Mouse (Mus musculus) CD4-positive, CD25-positive, alpha-beta regulatory T cell, adult 2 months (primary cell): Measurements from ENCODE around the gene Olfr259.

ENCODE experiments used
- DNase-seq: peaks from one replicate; pipeline ENCODE4 v3.0.0-alpha.2; 2012; ENCODE audit warnings: low read depth, low spot score

Olfr259 gene

DNA sequence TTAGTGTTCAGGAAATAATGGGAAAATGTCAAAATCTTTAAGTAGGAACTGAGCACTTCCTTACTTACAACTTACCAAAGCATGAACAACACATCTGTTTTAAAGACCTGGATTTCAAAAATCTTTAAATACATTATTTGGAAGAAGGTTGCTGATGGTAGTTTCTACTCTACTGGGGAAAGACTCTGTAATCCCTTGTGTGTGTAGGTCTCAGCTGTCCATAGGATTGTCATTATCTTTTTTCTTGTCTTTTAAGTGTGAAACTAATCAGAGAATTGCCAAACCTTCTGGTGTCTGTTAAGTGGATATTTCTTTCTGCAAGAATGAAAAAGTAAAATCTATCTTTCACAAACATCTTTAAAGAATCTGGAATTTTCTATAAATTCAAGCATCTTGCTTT, at the start of gene Olfr259:
Olfr259 (minus strand) TSS at position 101 of the 400 bp plus-strand sequence.
- no peak for DNase-seq

DNA sequence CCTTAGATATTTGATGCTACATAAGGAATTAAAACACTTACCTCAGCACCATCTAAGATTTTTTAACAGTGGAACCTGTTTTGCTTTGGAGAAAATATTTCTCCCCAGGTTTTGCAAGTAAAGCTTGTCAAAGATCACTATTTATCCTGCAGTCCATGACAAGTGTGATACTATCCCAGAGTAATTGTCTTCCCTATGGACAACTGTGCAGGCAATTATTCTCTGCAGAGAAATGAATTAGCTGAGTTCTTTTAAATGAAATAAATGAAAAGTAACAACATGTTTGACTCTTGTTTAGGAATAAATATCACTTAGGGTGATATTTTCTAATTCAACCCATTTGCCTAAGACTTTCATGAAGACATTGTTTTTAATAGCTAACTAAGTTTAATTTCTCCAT, 38.2 kb upstream of the Olfr259 start, which contains the start of gene Olfr1111:
Olfr1111 (minus strand) TSS at position 101 of the 400 bp plus-strand sequence.
- no peak for DNase-seq

DNA sequence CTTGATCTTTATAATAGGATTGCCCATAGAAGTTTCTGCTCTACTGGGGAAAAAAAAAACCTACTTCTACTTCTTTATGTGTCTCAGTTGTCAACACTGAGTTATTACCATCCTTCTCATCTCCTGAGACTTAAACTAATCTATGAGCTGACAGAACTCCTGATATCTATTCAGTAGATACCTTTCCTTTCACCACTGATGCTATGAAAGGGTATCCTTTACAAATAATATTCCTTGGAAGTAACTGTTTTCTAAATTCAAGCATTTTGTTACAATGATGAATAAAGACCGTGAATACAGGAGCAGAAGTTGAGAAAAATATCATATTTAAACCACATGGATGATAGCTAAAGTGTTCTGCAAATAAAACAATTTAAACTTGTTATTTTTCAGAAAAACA, 25.8 kb upstream of the Olfr259 start, which contains the start of gene Olfr1110:
Olfr1110 (minus strand) TSS at position 101 of the 400 bp plus-strand sequence.
- DNase-seq: no peak

DNA sequence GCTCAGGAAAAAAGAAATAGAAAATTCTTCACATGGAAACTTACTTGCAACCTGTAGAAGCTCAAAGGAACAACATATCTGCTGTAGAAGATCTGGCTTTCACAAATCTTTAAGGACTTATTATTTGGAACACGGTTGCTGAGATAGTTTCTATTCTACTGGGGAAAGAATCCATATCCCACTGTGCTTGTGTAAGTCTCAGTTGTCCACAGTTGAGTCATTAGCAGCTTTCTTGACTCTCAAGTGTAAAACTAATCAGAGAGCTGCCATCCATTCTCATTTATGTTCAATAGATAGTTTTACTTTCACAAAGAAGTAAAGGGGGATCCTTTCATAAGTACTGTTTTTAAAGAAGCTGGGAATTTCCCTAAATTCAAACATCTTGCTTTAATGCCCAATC, 18.5 kb downstream of the Olfr259 start, which contains the start of gene Olfr1109:
Olfr1109 (minus strand) TSS at position 101 of the 400 bp plus-strand sequence.
- DNase-seq: no peak

DNA sequence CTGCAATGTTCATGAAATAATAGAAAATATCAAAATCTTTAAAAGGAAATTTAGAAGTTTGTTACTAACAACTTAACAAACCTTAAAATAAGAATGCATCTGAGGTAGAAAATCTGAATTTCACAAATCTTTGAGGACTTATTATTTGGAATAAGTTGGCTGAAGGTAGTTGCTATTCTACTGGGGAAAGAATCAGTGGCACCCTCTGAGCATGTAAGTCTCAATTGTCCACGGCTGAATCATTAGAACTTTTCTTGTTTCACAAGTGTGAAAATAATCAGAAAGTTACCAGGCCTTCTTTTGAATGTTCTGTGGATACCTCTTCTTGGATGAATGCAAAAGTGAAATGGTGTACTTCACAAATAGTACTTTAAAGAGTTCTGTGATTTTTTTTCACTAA, 38.6 kb downstream of the Olfr259 start, which contains the start of gene Olfr1107:
Olfr1107 (minus strand) TSS at position 101 of the 400 bp plus-strand sequence.
- DNase-seq: no peak
